Mouse (Mus musculus) liver, adult 2 months (tissue): ENCODE data around the gene Acat2. TPM values are rescaled to one million over a fixed set of nuclear protein-coding genes. Genes with fewer than 3 reads are reported as not detected.
"Not testable (repeated sequence)": the region's sequence is repeated elsewhere in the genome, so short reads cannot be mapped to it uniquely, and the experiment has no call there.

Source experiments
- DNase-seq: peaks from one replicate; pipeline ENCODE4 v3.0.0-alpha.2; 2011; ENCODE audit warnings: low read depth, low spot score; ENCODE audit errors: extremely low read depth
- H3K27ac ChIP-seq: fragments of 200-500 bp; replicated peaks from 2 replicates; pipeline ENCODE4 v1.5.1; 2012; ENCODE audit warnings: low read depth, mild to moderate bottlenecking, control low read depth, inconsistent platforms, low read length; ENCODE audit not compliant: insufficient read depth
- H3K27me3 ChIP-seq: fragments of 200-500 bp; 2 replicates; pipeline ENCODE4 v1.6.1; 2012; ENCODE audit warnings: mild to moderate bottlenecking, moderate library complexity, low read length, inconsistent platforms; ENCODE audit not compliant: control insufficient read depth, insufficient read depth
- H3K36me3 ChIP-seq: fragments of 200-500 bp; 2 replicates; pipeline ENCODE4 v1.6.1; 2012; ENCODE audit warnings: low read length, inconsistent platforms; ENCODE audit not compliant: control insufficient read depth, insufficient read depth
- H3K4me1 ChIP-seq: fragments of 200-500 bp; 2 replicates; pipeline ENCODE4 v1.6.1; 2011; ENCODE audit warnings: low read length; ENCODE audit not compliant: control insufficient read depth, insufficient read depth
- H3K4me3 ChIP-seq: fragments of 200-500 bp; 2 replicates; pipeline ENCODE4 v1.5.1; 2011; ENCODE audit warnings: low read depth, mild to moderate bottlenecking, control low read depth, low read length, moderate library complexity; ENCODE audit not compliant: insufficient read depth
- H3K79me2 ChIP-seq: fragments of 200-500 bp; 2 replicates; pipeline ENCODE4 v1.6.1; 2012; ENCODE audit warnings: inconsistent platforms, mild to moderate bottlenecking, low read length, moderate library complexity; ENCODE audit not compliant: control insufficient read depth, insufficient read depth
- H3K9ac ChIP-seq: fragments of 200-500 bp; 2 replicates; pipeline ENCODE4 v1.6.1; 2012; ENCODE audit warnings: low read depth, mild to moderate bottlenecking, control low read depth, inconsistent platforms, low read length
- CTCF ChIP-seq: fragments of 200-500 bp; IDR thresholded peaks from 2 replicates; pipeline ENCODE4 v1.5.1; 2011; ENCODE audit warnings: low read depth, low read length, control low read depth
- POLR2A ChIP-seq: fragments of 200-500 bp; IDR thresholded peaks from 2 replicates; pipeline ENCODE4 v1.6.1; 2011; ENCODE audit warnings: low read length, control low read depth; ENCODE audit not compliant: insufficient read depth; ENCODE audit errors: extremely low read depth
- WGBS: fragments of 180-500 bp; shearing (Covaris S2); methylation state at CpG from one replicate; pipeline ENCODE4 v1.1.7; 2018; 5-methylcytosine and 5-hydroxymethylcytosine counted together
- polyA plus RNA-seq: library from polyadenylated mRNA; depleted of rRNA; stranded (reverse); fragments of >200 nt; gene quantifications from 2 replicates; pipeline ENCODE4 v1.2.3, GENCODE M21; 2012
- total RNA-seq: library from RNA; depleted of rRNA; stranded (reverse); fragments of >200 nt; gene quantifications from 2 replicates; pipeline ENCODE4 v1.2.3, GENCODE M21; 2014

Acat2 gene
- total and polyA plus RNA-seq, 2 experiments, result 45.9 to 75.1 TPM

DNA sequence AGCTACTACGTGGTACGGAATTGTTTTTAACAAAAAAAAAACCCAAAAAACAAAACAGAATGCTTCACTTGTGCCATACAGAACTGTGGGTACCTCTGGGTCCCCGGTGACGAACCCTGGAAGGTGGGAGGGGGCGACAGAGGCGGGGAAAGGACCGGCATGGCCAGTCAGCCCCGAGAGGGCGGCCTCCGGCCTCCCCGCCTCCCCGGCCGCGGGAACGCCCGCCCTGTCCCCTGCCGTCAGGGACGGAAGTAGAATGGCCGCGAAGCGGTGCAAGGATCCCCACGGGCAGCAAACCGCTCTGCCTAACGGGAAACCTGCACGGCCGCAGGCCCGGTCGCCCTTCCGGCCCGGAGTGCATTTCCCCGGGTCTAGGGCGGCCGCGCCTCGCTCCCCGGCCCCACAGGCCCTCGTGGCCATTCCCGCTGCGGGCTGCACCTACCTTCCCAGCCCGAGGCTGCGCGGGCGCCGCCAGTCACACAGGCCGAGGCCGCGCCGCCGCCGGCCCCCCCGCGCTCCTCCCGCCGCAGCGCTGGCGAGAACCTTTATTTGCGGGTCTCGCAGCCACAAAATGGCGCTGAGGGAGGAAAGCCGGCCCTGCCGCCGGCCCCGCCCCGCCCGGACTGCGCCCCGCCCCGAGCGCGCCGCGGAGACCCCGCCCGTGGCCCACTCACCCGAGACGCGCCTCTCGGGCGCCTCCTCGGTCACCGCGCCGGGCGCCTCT lies 31.2 kb upstream of the Acat2 start:
- TF ChIP-seq CTCF (no peak), POLR2A (peak; percentile 57; the same call in 1 of the 2 replicates)
- H3K9ac ChIP-seq, result peak overlapping the region; percentile 100
- H3K36me3 ChIP-seq, result no peaks in the 10 kb centered on the region
- under 1% methylated on average over 80 of the region's 84 CpGs for WGBS
- peaks cover 11% of the 10 kb centered on the region; the same call in 1 of the 2 replicates for H3K4me1 ChIP-seq
- H3K27me3 ChIP-seq, result no peaks in the 10 kb centered on the region
- peaks cover 13% of the 10 kb centered on the region; the same call in 1 of the 2 replicates for H3K79me2 ChIP-seq
- peak; percentile 62 for DNase-seq
- peak overlapping the region; percentile 99 for H3K27ac ChIP-seq
- peak overlapping the region; percentile 89 for H3K4me3 ChIP-seq

- under 1% methylated on average over 12 of the region's 12 CpGs for WGBS
- TF ChIP-seq POLR2A (no peak), CTCF (no peak)
- no peaks in the 10 kb centered on the region for H3K36me3 ChIP-seq
- H3K4me3 ChIP-seq, result peak overlapping the region; percentile 89
- peak; percentile 27 for DNase-seq
- H3K79me2 ChIP-seq, result peaks cover 17% of the 10 kb centered on the region; the same call in 1 of the 2 replicates
- peak overlapping the region; percentile 99 for H3K27ac ChIP-seq
- H3K27me3 ChIP-seq, result no peaks in the 10 kb centered on the region
- H3K9ac ChIP-seq, result peak overlapping the region; percentile 100
- H3K4me1 ChIP-seq, result peaks cover 10% of the 10 kb centered on the region; the same call in 1 of the 2 replicates
Observed at GRCm38 (mm10) chr17:12991194-12991634, 30.7 kb upstream of the Acat2 start.

DNA sequence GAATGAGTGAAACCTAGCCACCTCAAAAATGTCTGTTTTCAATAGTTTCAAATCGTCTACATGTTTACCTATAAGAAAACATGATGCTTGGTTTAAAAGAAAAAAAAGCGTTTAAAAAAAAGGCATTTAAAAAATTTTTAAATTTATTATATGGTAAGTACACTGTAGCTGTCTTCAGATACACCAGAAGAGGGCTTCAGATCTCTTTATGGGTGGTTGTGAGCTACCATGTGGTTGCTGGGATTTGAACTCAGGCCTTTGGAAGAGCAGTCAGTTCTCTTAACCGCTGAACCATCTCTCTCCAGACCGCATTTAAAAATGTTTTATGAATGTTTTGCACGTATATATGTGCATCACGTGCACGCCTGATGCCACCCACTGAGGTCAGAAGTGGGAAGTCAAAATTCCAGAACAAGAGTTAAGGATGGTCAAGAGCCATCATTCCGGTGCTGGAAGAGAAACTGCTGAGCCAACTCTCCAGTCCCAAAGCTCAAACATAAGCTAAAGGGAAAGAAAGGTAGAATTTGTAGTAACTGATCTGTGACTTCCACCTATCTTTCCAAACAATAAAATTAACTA lies 30.1 kb upstream of the Acat2 start:
- H3K79me2 ChIP-seq, result peaks cover 17% of the 10 kb centered on the region; the same call in 1 of the 2 replicates
- peak; percentile 22 for DNase-seq
- WGBS, result 40% methylated on average over 8 of the region's 8 CpGs
- no peaks in the 10 kb centered on the region for H3K36me3 ChIP-seq
- H3K9ac ChIP-seq, result no peak overlapping the region; the same call in 1 of the 2 replicates
- H3K27me3 ChIP-seq, result no peaks in the 10 kb centered on the region
- 0 out of 2 replicates have a peak overlapping the region, but pooled peaks have one; percentile 2 for H3K27ac ChIP-seq
- peak overlapping the region; percentile 89; the same call in 1 of the 2 replicates for H3K4me3 ChIP-seq
- peaks cover 9% of the 10 kb centered on the region; the same call in 1 of the 2 replicates for H3K4me1 ChIP-seq
- TF ChIP-seq POLR2A (no peak), CTCF (no peak)

GRCm38 (mm10) chr17:12988096-12988495 lies 27.5 kb upstream of the Acat2 start:
- H3K36me3 ChIP-seq, result peaks cover 15% of the 10 kb centered on the region
- H3K27ac ChIP-seq, H3K9ac ChIP-seq, H3K4me3 ChIP-seq, H3K27me3 ChIP-seq, H3K4me1 ChIP-seq: not testable (repeated sequence)
- 84% methylated on average over 8 of the region's 8 CpGs for WGBS
- H3K79me2 ChIP-seq, result peaks cover 17% of the 10 kb centered on the region; the same call in 1 of the 2 replicates
- peak; percentile 46 for DNase-seq

DNA sequence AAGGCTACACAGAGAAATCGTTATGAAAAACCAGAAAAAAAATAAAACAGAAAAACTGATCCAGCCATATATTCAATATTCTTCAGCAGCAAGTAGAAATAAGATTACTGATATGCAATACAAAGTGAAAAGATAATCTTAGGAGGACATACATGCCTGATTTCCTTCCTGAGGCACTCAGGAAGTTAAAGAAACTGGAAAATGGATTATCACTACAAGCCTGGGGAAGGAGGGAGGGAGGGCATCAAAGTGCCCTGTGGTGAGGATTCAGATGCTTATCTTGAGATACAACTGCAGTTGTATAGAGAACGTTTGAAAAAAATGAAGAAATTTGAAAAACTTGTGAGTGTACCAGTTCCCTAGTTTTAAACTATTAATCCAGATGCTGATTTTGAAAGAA lies 23.4 kb upstream of the Acat2 start:
- DNase-seq, result no peak
- Histone ChIP-seq H3K9ac (no peak overlapping the region), H3K27me3 (no peaks in the 10 kb centered on the region), H3K4me3 (no peak overlapping the region), H3K36me3 (peaks cover 46% of the 10 kb centered on the region), H3K4me1 (peaks cover 5% of the 10 kb centered on the region; the same call in 1 of the 2 replicates), H3K79me2 (peaks cover 21% of the 10 kb centered on the region; the same call in 1 of the 2 replicates), H3K27ac (no peak overlapping the region)
- 69% methylated on average over 2 of the region's 2 CpGs for WGBS
- TF ChIP-seq POLR2A (no peak), CTCF (no peak)
